19 mouse cellular contexts compared by ENCODE assay signal in genomic region chrX:94753733-94754132, GRCm38 (mm10). TPM values are rescaled to one million over a fixed set of nuclear protein-coding genes. Genes with fewer than 3 reads are reported as not detected.
DNase-seq lines count a peak whose midpoint lies in the region; ATAC-seq and TF ChIP-seq lines count a peak whose summit lies in the region.
"Had no signal": no experiment of that assay in that cellular context is flagged by ENCODE, and none has a peak within 500 bp of the region (broad histone marks: within the 10 kb centered on the region; RNA-seq: fewer than 3 reads in every experiment).

No protein-coding gene starts in this region.

- no peak overlapping the region for H3K9ac ChIP-seq in embryonic facial prominence, embryonic 14.5 days (ENCODE audit: low read depth, low read length)
- H3K9ac ChIP-seq: forebrain, embryonic 15.5 days; hindbrain, embryonic 13.5 days had no signal

- DNase-seq in embryonic facial prominence, embryonic 14.5 days (ENCODE audit: low spot score) = peak; percentile 3
- no peak for DNase-seq in embryonic facial prominence, embryonic 10.5 days (ENCODE audit: low spot score)
- DNase-seq in layer of hippocampus, adult 9-11 months = peak; percentile 7
- no peak for DNase-seq in layer of hippocampus, adult 2 months (ENCODE audit: low spot score in 2 of 2)
- DNase-seq: adrenal gland, postnatal 10 days; B cell, adult 2 months; cerebellum, adult 2 months; cerebellum, postnatal 25 days; gastrocnemius, postnatal 14 days; heart, adult 11 months; heart, postnatal 14 days; kidney, adult 2 months had no signal

- no peaks in the 10 kb centered on the region for H3K36me3 ChIP-seq in embryonic facial prominence, embryonic 14.5 days (ENCODE audit: control insufficient read depth, insufficient read depth, low read length)
- H3K36me3 ChIP-seq in embryonic facial prominence, embryonic 10.5 days (replicated peaks) = no peaks in the 10 kb centered on the region
- no peaks in the 10 kb centered on the region for H3K36me3 ChIP-seq in myocyte (ENCODE audit: control insufficient read depth, insufficient read depth)
- H3K36me3 ChIP-seq: forebrain, embryonic 15.5 days; G1E; hindbrain, embryonic 13.5 days had no signal

- no peaks in the 10 kb centered on the region for H3K9me3 ChIP-seq in embryonic facial prominence, embryonic 14.5 days (ENCODE audit: control insufficient read depth, low read length)
- no peaks in the 10 kb centered on the region for H3K9me3 ChIP-seq in embryonic facial prominence, embryonic 10.5 days
- H3K9me3 ChIP-seq: forebrain, embryonic 15.5 days; G1E; hindbrain, embryonic 13.5 days had no signal

- no peaks in the 10 kb centered on the region for H3K27me3 ChIP-seq in embryonic facial prominence, embryonic 14.5 days (replicated peaks; ENCODE audit: control insufficient read depth, insufficient read depth, low read length)
- 0 out of 2 replicates have a peak, but pooled peaks cover 5% of the 10 kb centered on the region for H3K27me3 ChIP-seq in embryonic facial prominence, embryonic 10.5 days (replicated peaks; ENCODE audit: low read depth, poor library complexity, severe bottlenecking)
- no peaks in the 10 kb centered on the region for H3K27me3 ChIP-seq in myocyte (ENCODE audit: control insufficient read depth, insufficient read depth, insufficient read length)
- H3K27me3 ChIP-seq: forebrain, embryonic 15.5 days; hindbrain, embryonic 13.5 days had no signal

- no peaks in the 10 kb centered on the region for H3K79me2 ChIP-seq in myocyte (ENCODE audit: control insufficient read depth, insufficient read depth)

- no peak for ATAC-seq in embryonic facial prominence, embryonic 14.5 days (ENCODE audit: low read depth)
- no peak for ATAC-seq in activated CD4-positive, CD25-positive, alpha-beta regulatory T cell, adult 4 months
- ATAC-seq: CD4-positive, CD25-positive, alpha-beta regulatory T cell, adult 4 months; forebrain, embryonic 15.5 days; hindbrain, postnatal 0 days had no signal

- H3K4me3 ChIP-seq in embryonic facial prominence, embryonic 14.5 days (ENCODE audit: low read depth, low read length) = no peak overlapping the region
- H3K4me3 ChIP-seq in embryonic facial prominence, embryonic 10.5 days = no peak overlapping the region
- H3K4me3 ChIP-seq in layer of hippocampus, adult 2 months = no peak overlapping the region
- no peak overlapping the region for H3K4me3 ChIP-seq in myocyte
- H3K4me3 ChIP-seq: forebrain, embryonic 15.5 days; hindbrain, embryonic 13.5 days had no signal

- no peak for TF ChIP-seq POLR2A in myocyte (IDR thresholded peaks at IDR 0.05; ENCODE audit: insufficient read length, low read depth)

- no peak overlapping the region for H3ac ChIP-seq in myocyte (ENCODE audit: control insufficient read depth, insufficient read length)

- WGBS in embryonic facial prominence, embryonic 14.5 days = 82% methylated on average over 5 of the region's 5 CpGs
- WGBS in embryonic facial prominence, embryonic 10.5 days = 90% methylated on average over 5 of the region's 5 CpGs

- TF ChIP-seq CTCF in layer of hippocampus, adult 2 months (conservative IDR thresholded peaks at IDR 0.05) = no peak

- H3K4me1 ChIP-seq in embryonic facial prominence, embryonic 14.5 days (ENCODE audit: control insufficient read depth, insufficient read depth, low read length) = no peaks in the 10 kb centered on the region
- H3K4me1 ChIP-seq in embryonic facial prominence, embryonic 10.5 days = no peaks in the 10 kb centered on the region
- H3K4me1 ChIP-seq: forebrain, embryonic 15.5 days; hindbrain, embryonic 13.5 days had no signal

- no peak overlapping the region for H3K27ac ChIP-seq in embryonic facial prominence, embryonic 14.5 days (replicated peaks; ENCODE audit: low read depth, low read length)
- no peak overlapping the region for H3K27ac ChIP-seq in embryonic facial prominence, embryonic 10.5 days (replicated peaks)
- H3K27ac ChIP-seq in layer of hippocampus, adult 2 months = no peak overlapping the region
- H3K27ac ChIP-seq: forebrain, embryonic 15.5 days; hindbrain, embryonic 13.5 days; hindbrain, postnatal 0 days had no signal

- no peak overlapping the region for H3K4me2 ChIP-seq in embryonic facial prominence, embryonic 14.5 days (ENCODE audit: low read depth, low read length)
- no peak overlapping the region for H3K4me2 ChIP-seq in myocyte (ENCODE audit: low read depth)
- H3K4me2 ChIP-seq: forebrain, embryonic 15.5 days; hindbrain, embryonic 13.5 days had no signal

TF ChIP-seq in myocyte, 11 proteins besides CTCF, POLR2A, EP300 and RAD21:
- TF ChIP-seq CEBPB (IDR thresholded peaks at IDR 0.05; ENCODE audit: insufficient read depth, poor library complexity, severe bottlenecking) (no peak), TCF3 (IDR thresholded peaks at IDR 0.05; ENCODE audit: insufficient read length, low read depth) (peak; percentile 23), MYOG (IDR thresholded peaks at IDR 0.05; ENCODE audit: control insufficient read depth in 1 of 3, insufficient read depth in 1 of 3, insufficient read length in 2 of 3, low read depth in 2 of 3) (peak in 2 of 3 experiments; percentile 63 to 83), MYOD1 (IDR thresholded peaks at IDR 0.05; ENCODE audit: control insufficient read depth in 1 of 3, insufficient read length in 2 of 3, low read depth in 2 of 3) (peak; percentile 29 to 84 (median 78))

RNA-seq across cellular contexts. Expression of gene Zxdb, which starts 29.4 kb away (rescaled TPM):
- 2.7 and 2.8 TPM in 2 replicates for polyA plus RNA-seq in embryonic facial prominence, embryonic 14.5 days (2014; fragmentation: Nextera tagmentation; extraction: Ambion mirVana)
- polyA plus RNA-seq in embryonic facial prominence, embryonic 10.5 days (2016; fragmentation: Nextera tagmentation; extraction: Ambion mirVana) = 0.96 and 1.1 TPM in 2 replicates
- 10 to 100 TPM; 18.9 to 19.0 TPM for total RNA-seq in layer of hippocampus, adult 2 months (2021)
- 1.6 TPM for polyA plus RNA-seq in myocyte (2012; fragmentation: generic; extraction: Trizol)
- polyA plus RNA-seq in activated CD4-positive, CD25-positive, alpha-beta regulatory T cell, adult 4 months (2017; shearing (Covaris generic)) = 1 to 10 TPM; 2.2 to 3.1 TPM

Comparison
In these comparisons a context has a peak if more than half of its experiments do, and no peak if none do; other contexts are left out.
1. DNase-seq: peak in embryonic facial prominence, embryonic 14.5 days (single experiment) and layer of hippocampus, adult 9-11 months (single experiment); none in embryonic facial prominence, embryonic 10.5 days (single experiment) and layer of hippocampus, adult 2 months (0 of 2).